Mouse (Mus musculus): ENCODE measurements at regions not wholly inside any gene's neighbourhood (a gene's known extent, or its start where the extent isn't known, plus 50 kb on each side); places are given as distances from the start of the nearest gene placed in this dataset.

GRCm38 (mm10) chr2:33981936-33982335 lies 94.2 kb upstream of the Mvb12b start:
- no peaks in the 10 kb centered on the region for H3K36me3 ChIP-seq (ENCODE audit: control insufficient read depth, insufficient read depth)
- TF ChIP-seq FOSL1 (IDR thresholded peaks at IDR 0.05; ENCODE audit: insufficient read depth, low read length, poor library complexity, severe bottlenecking) (no peak), CTCF (IDR thresholded peaks at IDR 0.05; ENCODE audit: control insufficient read depth, insufficient read depth, insufficient read length) (no peak), MYOD1 (IDR thresholded peaks at IDR 0.05; ENCODE audit: control insufficient read depth, insufficient read length, low read depth) (no peak), USF1 (IDR thresholded peaks at IDR 0.05; ENCODE audit: low read depth) (no peak), MYOG (IDR thresholded peaks at IDR 0.05; ENCODE audit: control insufficient read depth, extremely low read depth, insufficient read length) (no peak), MAX (IDR thresholded peaks at IDR 0.05) (no peak), CEBPB (IDR thresholded peaks at IDR 0.05; ENCODE audit: low read depth) (no peak)
- no peak overlapping the region for H3ac ChIP-seq (ENCODE audit: control insufficient read depth, insufficient read length, low read depth)
- H3K79me3 ChIP-seq (ENCODE audit: low read depth) = no peaks in the 10 kb centered on the region
- H3K79me2 ChIP-seq (ENCODE audit: control insufficient read depth, insufficient read depth) = no peaks in the 10 kb centered on the region
- peaks cover 13% of the 10 kb centered on the region for H3K27me3 ChIP-seq (ENCODE audit: control insufficient read depth, insufficient read depth, insufficient read length)
- no peak overlapping the region for H3K4me3 ChIP-seq (ENCODE audit: insufficient read depth, poor library complexity, severe bottlenecking)

- peaks cover 13% of the 10 kb centered on the region for H3K27me3 ChIP-seq (ENCODE audit: control insufficient read depth, insufficient read depth, insufficient read length)
- no peaks in the 10 kb centered on the region for H3K36me3 ChIP-seq (ENCODE audit: control insufficient read depth, insufficient read depth)
- H3K4me3 ChIP-seq (ENCODE audit: insufficient read depth, poor library complexity, severe bottlenecking) = no peak overlapping the region
- H3K79me3 ChIP-seq (ENCODE audit: low read depth) = no peaks in the 10 kb centered on the region
- H3K79me2 ChIP-seq (ENCODE audit: control insufficient read depth, insufficient read depth) = no peaks in the 10 kb centered on the region
- TF ChIP-seq MYOD1 (IDR thresholded peaks at IDR 0.05; ENCODE audit: control insufficient read depth, insufficient read length, low read depth) (no peak), FOSL1 (IDR thresholded peaks at IDR 0.05; ENCODE audit: insufficient read depth, low read length, poor library complexity, severe bottlenecking) (no peak), MAX (IDR thresholded peaks at IDR 0.05) (no peak), CEBPB (IDR thresholded peaks at IDR 0.05; ENCODE audit: low read depth) (no peak), MYOG (IDR thresholded peaks at IDR 0.05; ENCODE audit: control insufficient read depth, extremely low read depth, insufficient read length) (no peak), USF1 (IDR thresholded peaks at IDR 0.05; ENCODE audit: low read depth) (no peak), CTCF (IDR thresholded peaks at IDR 0.05; ENCODE audit: control insufficient read depth, insufficient read depth, insufficient read length) (no peak)
- no peak overlapping the region for H3ac ChIP-seq (ENCODE audit: control insufficient read depth, insufficient read length, low read depth)
Measured at GRCm38 (mm10) chr2:33981321-33981720, 93.6 kb upstream of the Mvb12b start.

- H3ac ChIP-seq (ENCODE audit: control insufficient read depth, insufficient read length, low read depth) = no peak overlapping the region
- H3K4me3 ChIP-seq (ENCODE audit: insufficient read depth, poor library complexity, severe bottlenecking) = no peak overlapping the region
- H3K36me3 ChIP-seq (ENCODE audit: control insufficient read depth, insufficient read depth) = no peaks in the 10 kb centered on the region
- H3K79me3 ChIP-seq (ENCODE audit: low read depth) = no peaks in the 10 kb centered on the region
- H3K79me2 ChIP-seq (ENCODE audit: control insufficient read depth, insufficient read depth) = no peaks in the 10 kb centered on the region
- no peak for TF ChIP-seq CTCF (IDR thresholded peaks at IDR 0.05; ENCODE audit: control insufficient read depth, insufficient read depth, insufficient read length)
- no peak for TF ChIP-seq MAX (IDR thresholded peaks at IDR 0.05)
- TF ChIP-seq MYOG (IDR thresholded peaks at IDR 0.05; ENCODE audit: control insufficient read depth, extremely low read depth, insufficient read length) = no peak
- no peak for TF ChIP-seq FOSL1 (IDR thresholded peaks at IDR 0.05; ENCODE audit: insufficient read depth, low read length, poor library complexity, severe bottlenecking)
- TF ChIP-seq MYOD1 (IDR thresholded peaks at IDR 0.05; ENCODE audit: control insufficient read depth, insufficient read length, low read depth) = no peak
- TF ChIP-seq CEBPB (IDR thresholded peaks at IDR 0.05; ENCODE audit: low read depth) = no peak
- TF ChIP-seq USF1 (IDR thresholded peaks at IDR 0.05; ENCODE audit: low read depth) = no peak
- H3K27me3 ChIP-seq (ENCODE audit: control insufficient read depth, insufficient read depth, insufficient read length) = peaks cover 16% of the 10 kb centered on the region
Measured at GRCm38 (mm10) chr2:33980884-33981283, 93.1 kb upstream of the Mvb12b start.

- peaks cover 23% of the 10 kb centered on the region for H3K27me3 ChIP-seq (ENCODE audit: control insufficient read depth, insufficient read depth, insufficient read length)
- H3K79me2 ChIP-seq (ENCODE audit: control insufficient read depth, insufficient read depth) = no peaks in the 10 kb centered on the region
- H3ac ChIP-seq (ENCODE audit: control insufficient read depth, insufficient read length, low read depth) = no peak overlapping the region
- TF ChIP-seq CEBPB (IDR thresholded peaks at IDR 0.05; ENCODE audit: low read depth) (no peak), CTCF (IDR thresholded peaks at IDR 0.05; ENCODE audit: control insufficient read depth, insufficient read depth, insufficient read length) (no peak), MYOD1 (IDR thresholded peaks at IDR 0.05; ENCODE audit: control insufficient read depth, insufficient read length, low read depth) (no peak), USF1 (IDR thresholded peaks at IDR 0.05; ENCODE audit: low read depth) (no peak), MYOG (IDR thresholded peaks at IDR 0.05; ENCODE audit: control insufficient read depth, extremely low read depth, insufficient read length) (no peak), FOSL1 (IDR thresholded peaks at IDR 0.05; ENCODE audit: insufficient read depth, low read length, poor library complexity, severe bottlenecking) (no peak), MAX (IDR thresholded peaks at IDR 0.05) (no peak)
- H3K79me3 ChIP-seq (ENCODE audit: low read depth) = no peaks in the 10 kb centered on the region
- H3K36me3 ChIP-seq (ENCODE audit: control insufficient read depth, insufficient read depth) = no peaks in the 10 kb centered on the region
- H3K4me3 ChIP-seq (ENCODE audit: insufficient read depth, poor library complexity, severe bottlenecking) = no peak overlapping the region
Measured at GRCm38 (mm10) chr2:33979276-33979675, 91.5 kb upstream of the Mvb12b start.

- no peak for TF ChIP-seq CTCF (IDR thresholded peaks at IDR 0.05; ENCODE audit: control insufficient read depth, insufficient read depth, insufficient read length)
- TF ChIP-seq CEBPB (IDR thresholded peaks at IDR 0.05; ENCODE audit: low read depth) = no peak
- no peak for TF ChIP-seq MYOG (IDR thresholded peaks at IDR 0.05; ENCODE audit: control insufficient read depth, extremely low read depth, insufficient read length)
- no peak for TF ChIP-seq MAX (IDR thresholded peaks at IDR 0.05)
- TF ChIP-seq USF1 (IDR thresholded peaks at IDR 0.05; ENCODE audit: low read depth) = no peak
- TF ChIP-seq MYOD1 (IDR thresholded peaks at IDR 0.05; ENCODE audit: control insufficient read depth, insufficient read length, low read depth) = no peak
- H3K4me3 ChIP-seq (ENCODE audit: insufficient read depth, poor library complexity, severe bottlenecking) = no peak overlapping the region
- no peaks in the 10 kb centered on the region for H3K79me3 ChIP-seq (ENCODE audit: low read depth)
- H3ac ChIP-seq (ENCODE audit: control insufficient read depth, insufficient read length, low read depth) = no peak overlapping the region
- H3K36me3 ChIP-seq (ENCODE audit: control insufficient read depth, insufficient read depth) = no peaks in the 10 kb centered on the region
- peaks cover 30% of the 10 kb centered on the region for H3K27me3 ChIP-seq (ENCODE audit: control insufficient read depth, insufficient read depth, insufficient read length)
- no peaks in the 10 kb centered on the region for H3K79me2 ChIP-seq (ENCODE audit: control insufficient read depth, insufficient read depth)
Measured at GRCm38 (mm10) chr2:33978550-33978949, 90.8 kb upstream of the Mvb12b start.

Data from C2C12 (cell line).